Mouse (Mus musculus): ENCODE results near the gene Gm10197.

GRCm38 (mm10) chr19:53329992-53330381 is 41.6 kb downstream of the Gm10197 start:
- no peak for TF ChIP-seq POLR2A (IDR thresholded peaks at IDR 0.05; ENCODE audit: low read depth, low read length)
- no peak for TF ChIP-seq CTCF (IDR thresholded peaks at IDR 0.05; ENCODE audit: borderline replicate concordance, insufficient read depth, low read length)
